Mouse (Mus musculus) heart, embryonic 11.5 days (tissue): ENCODE results near the gene Miox. TPM values are rescaled to one million over a fixed set of nuclear protein-coding genes. Genes with fewer than 3 reads are reported as not detected.
A peak's percentile ranks its signal among the peaks of the same experiment; 100 is the strongest.

ENCODE experiments used
- ATAC-seq: fragments of 200-750 bp; cut with Nextera tagmentation; replicated peaks from 2 replicates; pipeline ENCODE4 v1.8.0; 2017; ENCODE audit warnings: moderate library complexity; ENCODE audit not compliant: insufficient number of reproducible peaks, low FRiP score, low TSS enrichment
- H3K27ac ChIP-seq: fragments of 300-500 bp; sonication (generic); 2 replicates; pipeline ENCODE4 v1.5.1; 2014; ENCODE audit warnings: mild to moderate bottlenecking, low read depth, low read length
- H3K27me3 ChIP-seq: fragments of 300-500 bp; sonication (generic); 2 replicates; pipeline ENCODE4 v1.6.1; 2014; ENCODE audit warnings: mild to moderate bottlenecking, low read length, mixed read lengths; ENCODE audit not compliant: control insufficient read depth, insufficient read depth
- H3K36me3 ChIP-seq: fragments of 300-500 bp; sonication (generic); 2 replicates; pipeline ENCODE4 v1.6.1; 2014; ENCODE audit warnings: mild to moderate bottlenecking, low read length, moderate library complexity, mixed read lengths; ENCODE audit not compliant: control insufficient read depth, insufficient read depth
- H3K4me1 ChIP-seq: fragments of 300-500 bp; sonication (generic); 2 replicates; pipeline ENCODE4 v1.6.1; 2014; ENCODE audit warnings: low read length; ENCODE audit not compliant: control insufficient read depth, insufficient read depth
- H3K4me2 ChIP-seq: fragments of 300-500 bp; sonication (generic); 2 replicates; pipeline ENCODE4 v1.6.1; 2014; ENCODE audit warnings: mild to moderate bottlenecking, moderate library complexity
- H3K4me3 ChIP-seq: fragments of 300-500 bp; sonication (generic); 2 replicates; pipeline ENCODE4 v1.5.1; 2014; ENCODE audit warnings: low read depth, low read length
- H3K9ac ChIP-seq: fragments of 300-500 bp; sonication (generic); 2 replicates; pipeline ENCODE4 v1.6.1; 2014; ENCODE audit warnings: mild to moderate bottlenecking, low read depth, low read length, moderate library complexity
- H3K9me3 ChIP-seq: fragments of 300-500 bp; sonication (generic); replicated peaks from 2 replicates; pipeline ENCODE4 v1.6.1; 2016; ENCODE audit warnings: low read length; ENCODE audit not compliant: control insufficient read depth
- WGBS: fragments of 180-500 bp; shearing (Covaris S2); extraction: QIAGEN DNeasy Blood & Tissue Kit; methylation state at CpG from one replicate; pipeline ENCODE4 v1.1.7; 2014; ENCODE audit not compliant: insufficient replicate concordance; 5-methylcytosine and 5-hydroxymethylcytosine counted together
- polyA plus RNA-seq: library from polyadenylated mRNA; unstranded; fragments of >200 nt; fragmentation: Nextera tagmentation; extraction: Ambion mirVana; gene quantifications from 2 replicates; pipeline ENCODE4 v1.2.1, GENCODE M21; 2014

Miox gene
- polyA plus RNA-seq, 1 experiment from 2014 or later, result not detected

GRCm38 (mm10) chr15:89363051-89363450, 28.9 kb downstream of the Miox start:
- Histone ChIP-seq H3K9me3 (no peaks in the 10 kb centered on the region), H3K4me1 (peaks cover 5% of the 10 kb centered on the region), H3K4me2 (no peak overlapping the region), H3K36me3 (peaks cover 48% of the 10 kb centered on the region), H3K27ac (no peak overlapping the region), H3K9ac (no peak overlapping the region), H3K27me3 (no peaks in the 10 kb centered on the region), H3K4me3 (no peak overlapping the region)
- 94% methylated on average over 7 of the region's 7 CpGs for WGBS
- ATAC-seq, result no peak

DNA sequence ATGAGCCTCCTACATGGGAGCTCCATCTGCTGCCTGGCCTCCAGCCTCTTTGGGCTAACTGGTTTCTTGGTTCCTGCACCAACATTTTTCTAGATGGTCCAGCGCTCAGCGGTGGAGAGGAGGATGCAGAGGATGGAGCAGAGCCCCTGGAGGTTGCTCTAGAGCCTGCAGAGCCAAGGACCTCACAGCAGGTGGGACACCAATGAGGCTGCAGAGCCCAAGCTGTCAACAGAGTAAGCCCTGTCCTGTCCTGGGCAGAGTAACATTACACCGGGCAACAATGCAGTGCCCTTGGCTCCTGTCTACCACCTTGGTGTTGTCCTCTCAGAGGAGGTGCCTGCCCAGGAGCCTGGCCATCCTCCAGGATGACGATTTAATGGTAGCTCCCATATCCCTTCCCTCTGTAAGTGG, 30.9 kb downstream of the Miox start:
- no peak for ATAC-seq
- H3K4me3 ChIP-seq, result no peak overlapping the region
- H3K27ac ChIP-seq, result no peak overlapping the region
- no peak overlapping the region for H3K4me2 ChIP-seq
- peaks cover 61% of the 10 kb centered on the region for H3K36me3 ChIP-seq
- WGBS, result 87% methylated on average over 4 of the region's 4 CpGs
- no peaks in the 10 kb centered on the region for H3K9me3 ChIP-seq
- no peak overlapping the region for H3K9ac ChIP-seq
- H3K4me1 ChIP-seq, result no peaks in the 10 kb centered on the region
- no peaks in the 10 kb centered on the region for H3K27me3 ChIP-seq

DNA sequence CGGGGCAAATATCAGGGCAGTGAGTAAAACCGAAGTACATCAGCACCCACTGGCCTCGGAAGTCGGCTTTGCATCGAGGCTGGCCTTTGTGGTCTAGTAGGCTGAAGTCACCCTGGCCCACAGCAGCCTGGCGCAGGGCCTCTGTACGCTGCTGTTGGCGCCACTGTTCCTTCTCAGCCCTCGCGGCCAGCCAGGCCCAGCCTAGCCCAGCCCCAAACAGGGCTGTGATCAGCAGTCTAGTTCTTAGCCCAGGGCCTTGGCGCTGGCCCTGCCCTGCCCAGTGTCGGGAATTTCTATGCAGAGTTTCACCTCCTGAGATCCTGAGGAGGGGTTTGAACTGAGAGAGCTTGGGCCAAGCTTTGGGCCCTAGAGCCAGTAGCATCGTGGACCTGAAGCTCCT, 37.9 kb downstream of the Miox start:
- H3K27me3 ChIP-seq, result peaks cover 12% of the 10 kb centered on the region
- no peak overlapping the region for H3K4me3 ChIP-seq
- no peak overlapping the region for H3K4me2 ChIP-seq
- no peak overlapping the region for H3K27ac ChIP-seq
- H3K9me3 ChIP-seq, result no peaks in the 10 kb centered on the region
- ATAC-seq, result no peak
- no peak overlapping the region for H3K9ac ChIP-seq
- peaks cover 10% of the 10 kb centered on the region; the same call in 1 of the 2 replicates for H3K4me1 ChIP-seq
- peaks cover 42% of the 10 kb centered on the region for H3K36me3 ChIP-seq
- 92% methylated on average over 13 of the region's 13 CpGs for WGBS

DNA sequence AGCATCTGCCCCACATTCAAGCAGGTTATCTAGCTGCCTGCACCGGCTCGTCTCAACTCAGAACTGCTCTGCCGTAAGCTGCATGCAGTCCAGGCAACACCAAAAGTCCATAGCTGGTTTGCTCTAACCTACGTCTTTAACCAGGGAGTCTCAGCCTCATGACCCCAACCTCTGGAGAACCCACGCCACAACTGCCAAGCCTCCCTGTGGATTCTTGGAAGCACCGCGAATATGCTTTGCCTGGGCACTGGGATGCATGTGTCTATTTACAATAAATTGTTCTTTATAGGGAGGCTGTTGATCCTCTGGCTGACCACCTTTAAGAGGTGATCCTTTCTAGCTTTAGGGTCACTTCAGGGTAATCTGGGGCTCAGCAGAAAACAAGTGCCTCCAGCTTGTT, 38.3 kb downstream of the Miox start:
- no peak for ATAC-seq
- H3K4me1 ChIP-seq, result peaks cover 10% of the 10 kb centered on the region
- H3K9ac ChIP-seq, result peak overlapping the region; percentile 79; the same call in 1 of the 2 replicates
- H3K27ac ChIP-seq, result peak overlapping the region; percentile 94; the same call in 1 of the 2 replicates
- H3K4me2 ChIP-seq, result peak overlapping the region; percentile 82
- peak overlapping the region; percentile 72 for H3K4me3 ChIP-seq
- peaks cover 40% of the 10 kb centered on the region for H3K36me3 ChIP-seq
- no peaks in the 10 kb centered on the region for H3K9me3 ChIP-seq
- 80% methylated on average over 7 of the region's 7 CpGs for WGBS
- peaks cover 16% of the 10 kb centered on the region for H3K27me3 ChIP-seq

DNA sequence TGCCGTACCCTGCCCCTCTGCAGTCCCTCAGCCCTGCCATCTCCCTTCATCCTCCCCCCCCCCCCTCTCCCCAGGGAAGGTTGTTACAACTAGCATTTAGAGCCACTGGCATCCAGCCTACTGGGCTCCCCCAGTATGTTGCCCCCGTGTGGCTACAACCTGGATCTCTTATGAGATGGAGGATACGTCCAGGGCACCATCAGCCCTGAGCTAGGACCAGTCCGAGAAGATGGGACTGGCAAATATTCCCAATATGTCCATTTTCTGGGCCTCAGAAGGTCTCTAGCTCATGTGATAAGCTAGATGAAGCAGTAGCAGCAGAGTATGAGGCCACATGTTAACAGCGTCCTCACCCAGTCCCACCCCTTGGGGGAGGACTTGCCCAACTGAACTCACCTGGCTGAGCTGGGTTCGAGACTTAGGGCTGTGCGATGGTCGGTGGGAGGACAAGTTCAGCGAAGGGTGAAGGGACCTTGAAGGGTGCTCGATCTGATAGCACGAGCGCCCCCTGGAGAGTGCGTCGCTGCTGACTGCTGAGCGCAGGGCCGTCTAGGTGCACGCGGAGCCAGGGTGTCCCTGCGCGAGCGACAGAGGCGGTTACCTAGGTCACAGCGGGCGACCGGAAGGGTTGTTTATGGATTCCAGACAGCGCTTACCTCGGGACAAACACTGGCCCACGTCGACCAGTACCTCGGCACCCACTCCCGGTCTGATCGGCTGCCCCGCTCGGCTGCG, 39.0 kb downstream of the Miox start:
- Histone ChIP-seq H3K4me3 (peak overlapping the region; percentile 72), H3K27me3 (peaks cover 23% of the 10 kb centered on the region), H3K4me1 (peaks cover 11% of the 10 kb centered on the region), H3K36me3 (peaks cover 33% of the 10 kb centered on the region), H3K4me2 (peak overlapping the region; percentile 82), H3K27ac (peak overlapping the region; percentile 94), H3K9ac (peak overlapping the region; percentile 79), H3K9me3 (no peaks in the 10 kb centered on the region)
- 2% methylated on average over 35 of the region's 35 CpGs for WGBS
- ATAC-seq, result peak; percentile 71

GRCm38 (mm10) chr15:89373762-89374248, 39.6 kb downstream of the Miox start, which contains the start of gene Sco2:
Gene Sco2 (minus strand): TSS chr15:89373846.
- peaks cover 28% of the 10 kb centered on the region for H3K36me3 ChIP-seq
- H3K27me3 ChIP-seq, result peaks cover 29% of the 10 kb centered on the region
- H3K4me1 ChIP-seq, result peaks cover 17% of the 10 kb centered on the region
- H3K4me3 ChIP-seq, result peak within 1 kb of the TSS; percentile 72
- H3K4me2 ChIP-seq, result peak within 1 kb of the TSS; percentile 82
- ATAC-seq, result peak; percentile 79
- peak within 1 kb of the TSS; percentile 94 for H3K27ac ChIP-seq
- under 1% methylated on average over 42 of the region's 42 CpGs for WGBS
- no peaks in the 10 kb centered on the region for H3K9me3 ChIP-seq
- H3K9ac ChIP-seq, result peak within 1 kb of the TSS; percentile 79

GRCm38 (mm10) chr15:89374340-89374739, 40.1 kb downstream of the Miox start:
- H3K4me3 ChIP-seq, result peak overlapping the region; percentile 72
- H3K9me3 ChIP-seq, result no peaks in the 10 kb centered on the region
- 0 out of 2 replicates have a peak, but pooled peaks have one; percentile 1 for ATAC-seq
- H3K27ac ChIP-seq, result peak overlapping the region; percentile 94
- peaks cover 23% of the 10 kb centered on the region for H3K4me1 ChIP-seq
- peaks cover 26% of the 10 kb centered on the region for H3K36me3 ChIP-seq
- H3K27me3 ChIP-seq, result peaks cover 34% of the 10 kb centered on the region
- peak overlapping the region; percentile 82 for H3K4me2 ChIP-seq
- peak overlapping the region; percentile 79 for H3K9ac ChIP-seq
- 51% methylated on average over 9 of the region's 9 CpGs for WGBS

GRCm38 (mm10) chr15:89374801-89375534, 40.8 kb downstream of the Miox start:
- 92% methylated on average over 17 of the region's 17 CpGs for WGBS
- Histone ChIP-seq H3K27me3 (peaks cover 39% of the 10 kb centered on the region), H3K27ac (no peak overlapping the region), H3K9me3 (no peaks in the 10 kb centered on the region), H3K4me3 (no peak overlapping the region), H3K9ac (no peak overlapping the region), H3K4me2 (no peak overlapping the region; the same call in 1 of the 2 replicates), H3K36me3 (peaks cover 20% of the 10 kb centered on the region), H3K4me1 (peaks cover 25% of the 10 kb centered on the region)
- no peak for ATAC-seq
